Mouse (Mus musculus) spleen, postnatal 14 days (tissue): ENCODE results near the gene Tenm3.

ENCODE experiments used
- DNase-seq, 2 experiments: peaks; one replicate each; pipeline ENCODE4 v3.0.0; 2021 to 2022; ENCODE audit warnings: low spot score in 2 of 2

The Tenm3 gene

GRCm38 (mm10) chr8:48740951-48741350 is 102.8 kb downstream of the Tenm3 start:
- DNase-seq, result no peak

GRCm38 (mm10) chr8:48740147-48740881 is 103.4 kb downstream of the Tenm3 start:
- DNase-seq, result no peak

- DNase-seq, result no peak
Measured at GRCm38 (mm10) chr8:48733731-48734130, 110.0 kb downstream of the Tenm3 start.

- DNase-seq, result no peak
Measured at GRCm38 (mm10) chr8:48733057-48733456, 110.7 kb downstream of the Tenm3 start.

GRCm38 (mm10) chr8:48730701-48731100 is 113.0 kb downstream of the Tenm3 start:
- no peak for DNase-seq

- DNase-seq, result no peak
Measured at GRCm38 (mm10) chr8:48728833-48729690, 114.7 kb downstream of the Tenm3 start.

DNA sequence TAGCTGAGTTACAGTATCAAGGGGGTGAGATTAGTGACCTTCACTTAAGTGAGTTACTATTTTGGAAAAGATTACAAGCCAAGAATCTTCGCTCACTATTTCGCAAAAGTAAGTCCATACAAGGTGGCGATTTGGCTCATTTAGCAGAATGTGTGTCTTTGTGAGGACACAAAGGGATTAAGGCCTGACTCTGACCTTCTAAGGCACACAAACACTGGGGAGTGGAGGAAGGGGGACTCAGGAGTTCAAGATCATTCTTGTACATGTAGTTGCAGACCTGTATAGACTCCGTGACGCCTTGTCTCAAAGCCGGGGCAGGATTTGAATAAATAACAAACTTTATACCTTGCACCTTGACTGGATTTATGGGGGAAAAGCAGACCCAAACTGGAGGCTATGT is 115.7 kb downstream of the Tenm3 start:
- no peak for DNase-seq

GRCm38 (mm10) chr8:48722744-48723143 is 121.0 kb downstream of the Tenm3 start:
- no peak for DNase-seq

GRCm38 (mm10) chr8:48722318-48722717 is 121.4 kb downstream of the Tenm3 start:
- DNase-seq, result no peak

DNA sequence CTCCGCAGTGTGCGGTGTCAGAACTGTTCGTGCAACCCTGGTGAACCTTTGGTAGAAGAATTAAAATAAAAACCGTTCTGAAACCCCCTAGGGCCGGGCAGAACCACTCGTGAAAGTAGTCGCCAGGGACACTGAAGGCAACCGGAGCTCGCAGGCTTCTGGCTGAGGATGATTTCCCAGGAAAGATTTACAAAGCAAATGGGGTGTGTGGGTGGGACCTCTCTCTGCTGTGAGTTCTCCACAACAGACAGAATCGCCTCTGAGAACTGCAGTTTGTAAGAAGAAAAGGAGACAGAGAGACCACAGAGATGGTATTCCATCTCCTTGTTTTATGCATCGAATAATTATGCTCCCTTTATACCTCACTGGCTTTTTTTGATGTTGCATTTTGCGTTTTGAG is 122.4 kb downstream of the Tenm3 start:
- DNase-seq, result no peak

- no peak for DNase-seq
Measured at GRCm38 (mm10) chr8:48715616-48716015, 128.1 kb downstream of the Tenm3 start.

DNA sequence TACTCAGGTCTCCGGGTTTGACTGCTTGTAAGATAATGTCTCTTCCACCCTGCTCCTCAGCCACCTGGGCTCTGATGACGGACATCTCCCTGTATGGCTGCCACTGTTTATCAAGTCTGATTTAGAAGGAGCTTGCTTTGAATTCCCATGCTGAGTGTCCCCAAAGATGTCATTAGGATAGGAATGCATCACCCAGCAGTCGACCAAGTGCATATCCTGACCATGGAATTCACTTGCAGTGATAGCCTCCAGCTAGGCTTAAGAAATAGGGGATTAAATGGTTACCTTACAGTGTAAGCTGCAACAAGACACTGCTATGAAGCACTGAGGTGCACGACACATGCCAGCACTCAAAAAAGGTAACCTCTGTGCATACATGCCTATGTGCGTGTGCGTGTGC is 137.1 kb downstream of the Tenm3 start:
- DNase-seq, result no peak

DNA sequence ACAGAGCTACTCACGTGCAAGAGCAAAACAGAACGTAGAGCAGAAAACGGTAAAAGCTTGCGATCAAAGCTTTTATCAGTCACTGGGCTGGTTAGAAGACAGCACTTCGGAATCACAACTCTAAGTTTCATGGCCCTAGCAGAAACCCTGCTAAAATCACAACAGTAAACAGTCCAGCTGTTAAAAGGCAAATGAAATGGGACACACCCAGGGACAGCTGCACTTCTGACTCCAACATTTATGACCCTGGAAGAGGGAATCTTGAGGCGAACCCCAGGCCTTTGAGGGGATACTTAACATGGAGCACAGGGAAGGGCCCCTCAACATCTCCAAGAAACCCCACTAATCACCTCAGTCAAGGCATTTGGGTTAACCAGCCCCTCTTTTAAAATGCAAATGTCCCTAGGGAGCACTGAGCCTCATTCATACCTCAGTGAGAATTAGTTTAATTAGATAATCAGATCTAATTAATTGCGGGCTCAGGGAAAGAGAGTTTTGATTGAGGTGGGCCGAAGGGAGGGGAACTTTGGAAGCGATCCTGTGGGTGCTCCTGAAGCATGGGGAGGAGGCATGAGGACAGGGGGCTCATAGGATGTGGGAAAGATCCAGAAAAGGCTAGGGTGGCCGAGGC is 138.8 kb downstream of the Tenm3 start:
- no peak for DNase-seq

- DNase-seq, result no peak
Measured at GRCm38 (mm10) chr8:48704485-48704884, 139.3 kb downstream of the Tenm3 start.

DNA sequence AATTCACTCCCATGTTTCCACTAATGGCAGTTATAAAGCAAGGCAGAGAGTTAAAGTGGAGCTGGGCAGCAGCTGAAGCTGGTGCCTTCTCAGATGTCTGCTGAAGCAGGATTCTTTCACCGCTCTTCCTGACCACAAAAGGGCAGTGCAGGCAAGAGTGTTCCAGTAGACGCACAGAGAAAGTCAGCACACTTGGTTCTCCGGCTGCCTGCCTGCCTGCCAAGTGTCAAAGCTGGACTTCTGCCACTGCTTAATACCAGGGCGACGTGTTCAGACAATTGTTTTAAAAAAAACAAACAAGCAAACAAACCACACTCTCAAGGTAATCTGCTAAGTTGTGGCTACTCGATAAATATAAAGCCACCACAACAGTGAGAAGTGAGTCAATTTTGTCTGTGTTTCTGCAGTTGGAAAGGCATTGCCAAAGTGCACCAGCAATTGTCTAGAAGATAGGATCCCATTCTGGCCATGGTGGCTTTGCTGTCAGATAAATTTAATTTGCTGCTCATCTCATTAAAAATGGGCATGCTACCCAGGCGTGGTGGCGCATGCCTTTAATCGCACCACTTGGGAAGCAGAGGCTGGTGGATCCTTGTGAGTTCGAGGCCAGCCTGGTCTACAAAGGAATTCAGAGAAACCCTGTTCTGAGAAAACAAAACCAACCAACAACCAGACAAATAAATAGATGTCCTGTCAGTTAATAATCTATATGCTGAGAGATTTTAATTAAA is 152.9 kb downstream of the Tenm3 start:
- no peak for DNase-seq

GRCm38 (mm10) chr8:48688706-48689105 is 155.0 kb downstream of the Tenm3 start:
- no peak for DNase-seq

GRCm38 (mm10) chr8:48688188-48688587 is 155.6 kb downstream of the Tenm3 start:
- DNase-seq, result no peak

DNA sequence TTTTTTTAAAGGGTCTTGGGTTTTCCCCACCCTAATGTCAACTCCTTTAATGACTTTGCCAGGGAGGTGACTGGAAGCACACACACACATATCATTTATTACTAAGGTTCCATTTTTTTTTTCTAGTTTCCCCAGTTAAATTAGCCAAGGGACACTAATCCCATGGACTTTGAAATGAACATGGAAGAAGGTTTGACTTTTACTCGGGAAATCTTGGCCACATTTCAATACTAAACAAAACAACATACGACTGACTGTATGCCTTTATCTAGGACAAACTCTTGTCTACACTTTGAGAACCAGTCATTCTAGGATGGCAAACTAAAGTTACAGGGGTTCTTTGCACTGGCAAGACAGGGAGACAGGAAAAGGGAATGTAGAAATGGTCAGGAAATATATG is 170.3 kb downstream of the Tenm3 start:
- no peak for DNase-seq

- no peak for DNase-seq
Measured at GRCm38 (mm10) chr8:48672471-48672870, 171.3 kb downstream of the Tenm3 start.

DNA sequence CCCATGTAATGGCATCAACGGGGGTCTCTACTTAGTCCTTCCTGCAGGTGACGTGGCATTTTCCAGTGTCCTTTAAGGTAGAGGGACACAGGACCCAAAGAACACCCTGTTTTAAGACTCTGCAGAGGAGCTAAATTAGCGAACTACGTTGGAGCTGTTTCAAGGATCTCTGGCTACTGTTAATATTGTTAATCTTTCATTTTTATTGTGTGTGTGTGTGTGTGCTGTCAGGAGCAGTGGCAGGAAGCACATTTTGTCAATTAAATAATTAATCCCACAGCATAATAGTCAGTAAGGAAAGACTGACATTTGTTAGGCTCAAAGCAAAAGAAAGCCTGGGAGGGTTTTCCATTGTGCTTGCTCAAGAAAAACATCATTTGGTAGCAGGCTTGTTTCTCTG is 172.4 kb downstream of the Tenm3 start:
- DNase-seq, result no peak

GRCm38 (mm10) chr8:48670895-48671294 is 172.9 kb downstream of the Tenm3 start:
- no peak for DNase-seq

GRCm38 (mm10) chr8:48670387-48670786 is 173.4 kb downstream of the Tenm3 start:
- DNase-seq, result no peak
